Mouse (Mus musculus) C2C12 (cell line): ENCODE measurements at regions not wholly inside any gene's neighbourhood (a gene's known extent, or its start where the extent isn't known, plus 50 kb on each side); places are given as distances from the start of the nearest gene placed in this dataset.

Experiments used
- H3K27me3 ChIP-seq: one replicate; pipeline ENCODE4 v1.6.1; 2011; ENCODE audit not compliant: control insufficient read depth, insufficient read depth, insufficient read length
- H3K36me3 ChIP-seq: one replicate; pipeline ENCODE4 v1.6.1; 2011; ENCODE audit not compliant: control insufficient read depth, insufficient read depth
- H3K4me3 ChIP-seq: one replicate; pipeline ENCODE4 v1.5.1; 2011; ENCODE audit warnings: mild to moderate bottlenecking, control low read depth; ENCODE audit not compliant: poor library complexity, insufficient read depth, severe bottlenecking
- H3K79me2 ChIP-seq: one replicate; pipeline ENCODE4 v1.6.1; 2011; ENCODE audit not compliant: control insufficient read depth, insufficient read depth
- H3K79me3 ChIP-seq: one replicate; pipeline ENCODE4 v1.6.1; 2011; ENCODE audit warnings: low read depth, control low read depth
- H3ac ChIP-seq: one replicate; pipeline ENCODE3; 2011; ENCODE audit warnings: low read depth; ENCODE audit not compliant: control insufficient read depth, insufficient read length
- CEBPB ChIP-seq: IDR thresholded peaks from one replicate; pipeline ENCODE4 v1.6.1; 2011; ENCODE audit warnings: low read depth, mild to moderate bottlenecking, control low read depth, moderate library complexity
- CTCF ChIP-seq: IDR thresholded peaks from one replicate; pipeline ENCODE4 v1.5.1; 2011; ENCODE audit not compliant: control insufficient read depth, insufficient read depth, insufficient read length
- FOSL1 ChIP-seq: IDR thresholded peaks from one replicate; pipeline ENCODE4 v1.8.0; 2011; ENCODE audit warnings: mild to moderate bottlenecking, low read length; ENCODE audit not compliant: poor library complexity, insufficient read depth, severe bottlenecking
- MAX ChIP-seq: IDR thresholded peaks from one replicate; pipeline ENCODE4 v1.6.1; 2011; ENCODE audit warnings: mild to moderate bottlenecking, control low read depth
- MYOD1 ChIP-seq: IDR thresholded peaks from one replicate; pipeline ENCODE4 v1.6.1; 2011; ENCODE audit warnings: low read depth; ENCODE audit not compliant: control insufficient read depth, insufficient read length
- MYOG ChIP-seq: IDR thresholded peaks from one replicate; pipeline ENCODE4 v1.6.1; 2011; ENCODE audit not compliant: control insufficient read depth, insufficient read length; ENCODE audit errors: extremely low read depth
- USF1 ChIP-seq: IDR thresholded peaks from one replicate; pipeline ENCODE4 v1.6.1; 2011; ENCODE audit warnings: low read depth, mild to moderate bottlenecking, control low read depth, moderate library complexity

GRCm38 (mm10) chr14:99579765-99580266 lies 281.3 kb downstream of the Klf5 start:
- TF ChIP-seq CEBPB (no peak), MYOD1 (no peak), MYOG (no peak), CTCF (no peak), MAX (no peak), FOSL1 (no peak), USF1 (no peak)
- Histone ChIP-seq H3K27me3 (no peaks in the 10 kb centered on the region), H3ac (no peak overlapping the region), H3K79me2 (no peaks in the 10 kb centered on the region), H3K36me3 (no peaks in the 10 kb centered on the region), H3K79me3 (no peaks in the 10 kb centered on the region), H3K4me3 (no peak overlapping the region)

- Histone ChIP-seq H3ac (no peak overlapping the region), H3K27me3 (no peaks in the 10 kb centered on the region), H3K36me3 (no peaks in the 10 kb centered on the region), H3K79me2 (no peaks in the 10 kb centered on the region), H3K4me3 (no peak overlapping the region), H3K79me3 (no peaks in the 10 kb centered on the region)
- TF ChIP-seq MYOD1 (no peak), FOSL1 (no peak), MAX (no peak), MYOG (no peak), USF1 (no peak)
Measured at GRCm38 (mm10) chr14:99584144-99584543, 285.7 kb downstream of the Klf5 start.

- H3K4me3 ChIP-seq = no peak overlapping the region
- no peaks in the 10 kb centered on the region for H3K36me3 ChIP-seq
- no peaks in the 10 kb centered on the region for H3K79me2 ChIP-seq
- no peak overlapping the region for H3ac ChIP-seq
- H3K79me3 ChIP-seq = no peaks in the 10 kb centered on the region
- TF ChIP-seq CEBPB = no peak
- no peak for TF ChIP-seq CTCF
- no peak for TF ChIP-seq USF1
- no peak for TF ChIP-seq FOSL1
- no peak for TF ChIP-seq MAX
- no peak for TF ChIP-seq MYOG
- TF ChIP-seq MYOD1 = no peak
- H3K27me3 ChIP-seq = no peaks in the 10 kb centered on the region
Measured at GRCm38 (mm10) chr14:99586029-99586428, 287.5 kb downstream of the Klf5 start.

GRCm38 (mm10) chr14:99590854-99591470 lies 292.5 kb downstream of the Klf5 start:
- no peak overlapping the region for H3ac ChIP-seq
- H3K79me2 ChIP-seq = no peaks in the 10 kb centered on the region
- H3K79me3 ChIP-seq = no peaks in the 10 kb centered on the region
- no peaks in the 10 kb centered on the region for H3K27me3 ChIP-seq
- TF ChIP-seq MYOG = no peak
- TF ChIP-seq FOSL1 = no peak
- no peak for TF ChIP-seq MYOD1
- TF ChIP-seq USF1 = no peak
- H3K4me3 ChIP-seq = no peak overlapping the region
- H3K36me3 ChIP-seq = no peaks in the 10 kb centered on the region

- no peaks in the 10 kb centered on the region for H3K27me3 ChIP-seq
- no peaks in the 10 kb centered on the region for H3K36me3 ChIP-seq
- TF ChIP-seq CEBPB (no peak), MAX (no peak), CTCF (no peak)
- no peaks in the 10 kb centered on the region for H3K79me2 ChIP-seq
- H3ac ChIP-seq = no peak overlapping the region
- H3K79me3 ChIP-seq = no peaks in the 10 kb centered on the region
- no peak overlapping the region for H3K4me3 ChIP-seq
Measured at GRCm38 (mm10) chr14:99592922-99593321, 294.4 kb downstream of the Klf5 start.

- Histone ChIP-seq H3K79me3 (no peaks in the 10 kb centered on the region), H3K36me3 (no peaks in the 10 kb centered on the region), H3K4me3 (no peak overlapping the region), H3ac (no peak overlapping the region), H3K27me3 (no peaks in the 10 kb centered on the region), H3K79me2 (no peaks in the 10 kb centered on the region)
- no peak for TF ChIP-seq MYOD1
- no peak for TF ChIP-seq CTCF
- no peak for TF ChIP-seq MAX
- no peak for TF ChIP-seq USF1
Measured at GRCm38 (mm10) chr14:99593864-99594263, 295.4 kb downstream of the Klf5 start.

- H3K79me2 ChIP-seq = no peaks in the 10 kb centered on the region
Measured at GRCm38 (mm10) chr14:99601900-99602299, 303.4 kb downstream of the Klf5 start.

More at GRCm38 (mm10) chr14:99601900-99602299, 303.4 kb downstream of the Klf5 start:
- no peaks in the 10 kb centered on the region for H3K79me3 ChIP-seq
- no peaks in the 10 kb centered on the region for H3K27me3 ChIP-seq
- no peak overlapping the region for H3K4me3 ChIP-seq
- TF ChIP-seq USF1 (no peak), MAX (no peak), MYOG (no peak), CEBPB (no peak), CTCF (no peak), FOSL1 (no peak), MYOD1 (no peak)
- no peaks in the 10 kb centered on the region for H3K36me3 ChIP-seq
- H3ac ChIP-seq = no peak overlapping the region
